Mouse (Mus musculus) intestine, embryonic 16.5 days (tissue): ENCODE data around the gene Gm20683. TPM values are rescaled to one million over a fixed set of nuclear protein-coding genes. Genes with fewer than 3 reads are reported as not detected.
"Not testable (repeated sequence)": the region's sequence is repeated elsewhere in the genome, so short reads cannot be mapped to it uniquely, and the experiment has no call there.

Source experiments
- ATAC-seq: fragments of 200-750 bp; cut with Nextera tagmentation; 2 replicates; pipeline ENCODE4 v1.8.0; 2017; ENCODE audit warnings: moderate TSS enrichment, moderate library complexity
- H3K27ac ChIP-seq: fragments of 300-500 bp; sonication (generic); 2 replicates; pipeline ENCODE4 v1.5.1; 2014; ENCODE audit warnings: mild to moderate bottlenecking, low read length
- H3K27me3 ChIP-seq: fragments of 300-500 bp; sonication (generic); replicated peaks from 2 replicates; pipeline ENCODE4 v1.6.1; 2014; ENCODE audit warnings: low read length, control low read depth, mixed read lengths; ENCODE audit not compliant: control insufficient read depth, insufficient read depth
- H3K36me3 ChIP-seq: fragments of 300-500 bp; sonication (generic); 2 replicates; pipeline ENCODE4 v1.6.1; 2014; ENCODE audit warnings: low read length, control low read depth; ENCODE audit not compliant: control insufficient read depth, insufficient read depth
- H3K4me1 ChIP-seq: fragments of 300-500 bp; sonication (generic); 2 replicates; pipeline ENCODE4 v1.6.1; 2014; ENCODE audit warnings: low read length, control low read depth, mixed read lengths; ENCODE audit not compliant: control insufficient read depth, insufficient read depth
- H3K4me2 ChIP-seq: fragments of 300-500 bp; sonication (generic); 2 replicates; pipeline ENCODE4 v1.6.1; 2014; ENCODE audit warnings: low read depth, low read length, control low read depth
- H3K4me3 ChIP-seq: fragments of 300-500 bp; sonication (generic); 2 replicates; pipeline ENCODE4 v1.5.1; 2014; ENCODE audit warnings: mild to moderate bottlenecking, low read length
- H3K9ac ChIP-seq: fragments of 300-500 bp; sonication (generic); 2 replicates; pipeline ENCODE4 v1.6.1; 2014; ENCODE audit warnings: low read depth, low read length
- H3K9me3 ChIP-seq: fragments of 300-500 bp; sonication (generic); 2 replicates; pipeline ENCODE4 v1.6.1; 2016; ENCODE audit warnings: low read length, control low read depth; ENCODE audit not compliant: control insufficient read depth
- WGBS: fragments of 180-500 bp; shearing (Covaris S2); extraction: QIAGEN DNeasy Blood & Tissue Kit; methylation state at CpG from one replicate; pipeline ENCODE4 v1.1.7; 2014; 5-methylcytosine and 5-hydroxymethylcytosine counted together
- polyA plus RNA-seq: library from polyadenylated mRNA; unstranded; fragments of >200 nt; fragmentation: Nextera tagmentation; extraction: Ambion mirVana; gene quantifications from 2 replicates; pipeline ENCODE4 v1.2.1, GENCODE M21; 2015

The Gm20683 gene
- polyA plus RNA-seq, 1 experiment from 2014 or later, result 2.3 TPM

GRCm38 (mm10) chr17:25809606-25810340 lies 31.8 kb downstream of the Gm20683 start:
- ATAC-seq, result peak; percentile 19; the same call in 1 of the 2 replicates
- no peak overlapping the region for H3K27ac ChIP-seq

GRCm38 (mm10) chr17:25808789-25809605 lies 32.6 kb downstream of the Gm20683 start, which contains the start of gene Fbxl16:
Fbxl16 (plus strand) TSS chr17:25809085.
- Histone ChIP-seq H3K9ac (peak within 1 kb of the TSS; percentile 64), H3K4me1 (peaks cover 11% of the 10 kb centered on the region), H3K27ac (no peak within 1 kb of the TSS; the same call in 1 of the 2 replicates), H3K27me3 (peaks cover 22% of the 10 kb centered on the region), H3K9me3 (no peaks in the 10 kb centered on the region), H3K36me3 (no peaks in the 10 kb centered on the region), H3K4me3 (peak within 1 kb of the TSS; percentile 71), H3K4me2 (peak within 1 kb of the TSS; percentile 96)
- under 1% methylated on average over 97 of the region's 100 CpGs for WGBS
- peak; percentile 83 for ATAC-seq

More at GRCm38 (mm10) chr17:25809606-25810340, 31.8 kb downstream of the Gm20683 start:
- peaks cover 11% of the 10 kb centered on the region for H3K4me1 ChIP-seq
- peak overlapping the region; percentile 96 for H3K4me2 ChIP-seq
- H3K36me3 ChIP-seq, result no peaks in the 10 kb centered on the region
- H3K9me3 ChIP-seq, result no peaks in the 10 kb centered on the region
- H3K27me3 ChIP-seq, result peaks cover 22% of the 10 kb centered on the region
- H3K4me3 ChIP-seq, result peak overlapping the region; percentile 71
- peak overlapping the region; percentile 64 for H3K9ac ChIP-seq
- WGBS, result 13% methylated on average over 25 of the region's 25 CpGs

GRCm38 (mm10) chr17:25808028-25808427 lies 33.5 kb downstream of the Gm20683 start:
- no peaks in the 10 kb centered on the region for H3K36me3 ChIP-seq
- peak overlapping the region; percentile 71; the same call in 1 of the 2 replicates for H3K4me3 ChIP-seq
- ATAC-seq, result no peak
- no peak overlapping the region for H3K27ac ChIP-seq
- H3K4me2 ChIP-seq, result no peak overlapping the region
- WGBS, result 44% methylated on average over 5 of the region's 5 CpGs
- peaks cover 8% of the 10 kb centered on the region for H3K4me1 ChIP-seq
- H3K9ac ChIP-seq, result 0 out of 2 replicates have a peak overlapping the region, but pooled peaks have one; percentile 64
- H3K9me3 ChIP-seq, result no peaks in the 10 kb centered on the region
- peaks cover 22% of the 10 kb centered on the region for H3K27me3 ChIP-seq

GRCm38 (mm10) chr17:25807452-25807851 lies 34.1 kb downstream of the Gm20683 start:
- not testable (repeated sequence) for ATAC-seq, H3K4me1 ChIP-seq, H3K27ac ChIP-seq, H3K36me3 ChIP-seq, H3K9ac ChIP-seq, H3K4me2 ChIP-seq, H3K9me3 ChIP-seq, H3K4me3 ChIP-seq
- peaks cover 22% of the 10 kb centered on the region for H3K27me3 ChIP-seq
- 45% methylated on average over 2 of the region's 2 CpGs for WGBS

GRCm38 (mm10) chr17:25806507-25806906 lies 35.1 kb downstream of the Gm20683 start:
- peak; percentile 59; the same call in 1 of the 2 replicates for ATAC-seq
- Histone ChIP-seq H3K4me2 (no peak overlapping the region), H3K9ac (no peak overlapping the region), H3K36me3 (no peaks in the 10 kb centered on the region), H3K4me3 (no peak overlapping the region), H3K27me3 (peaks cover 20% of the 10 kb centered on the region), H3K27ac (no peak overlapping the region), H3K9me3 (no peaks in the 10 kb centered on the region), H3K4me1 (peaks cover 8% of the 10 kb centered on the region)
- WGBS, result 68% methylated on average over 4 of the region's 4 CpGs

- WGBS, result 11% methylated on average over 10 of the region's 10 CpGs
- Histone ChIP-seq H3K27me3 (no peaks in the 10 kb centered on the region), H3K9me3 (no peaks in the 10 kb centered on the region), H3K4me3 (no peak overlapping the region), H3K9ac (no peak overlapping the region), H3K4me1 (no peaks in the 10 kb centered on the region), H3K27ac (no peak overlapping the region), H3K36me3 (no peaks in the 10 kb centered on the region), H3K4me2 (no peak overlapping the region)
- ATAC-seq, result peak; percentile 45
Measured at GRCm38 (mm10) chr17:25802825-25803517, 38.6 kb downstream of the Gm20683 start.

- H3K36me3 ChIP-seq, result no peaks in the 10 kb centered on the region
- no peak overlapping the region for H3K27ac ChIP-seq
- no peaks in the 10 kb centered on the region for H3K27me3 ChIP-seq
- no peak overlapping the region for H3K4me2 ChIP-seq
- WGBS, result 8% methylated on average over 6 of the region's 6 CpGs
- H3K4me1 ChIP-seq, result peaks cover 10% of the 10 kb centered on the region; the same call in 1 of the 2 replicates
- H3K9ac ChIP-seq, result no peak overlapping the region
- ATAC-seq, result peak; percentile 32; the same call in 1 of the 2 replicates
- H3K4me3 ChIP-seq, result no peak overlapping the region
- no peaks in the 10 kb centered on the region for H3K9me3 ChIP-seq
Measured at GRCm38 (mm10) chr17:25801029-25801428, 40.5 kb downstream of the Gm20683 start.

GRCm38 (mm10) chr17:25796951-25797369 lies 44.6 kb downstream of the Gm20683 start, which contains the start of gene Metrn:
Metrn (minus strand) TSS chr17:25797136.
- WGBS, result under 1% methylated on average over 35 of the region's 35 CpGs
- peak; percentile 77 for ATAC-seq
- peak within 1 kb of the TSS; percentile 97 for H3K4me2 ChIP-seq

More at GRCm38 (mm10) chr17:25796951-25797369, 44.6 kb downstream of the Gm20683 start, which contains the start of gene Metrn:
- H3K9ac ChIP-seq, result peak within 1 kb of the TSS; percentile 75
- H3K4me3 ChIP-seq, result peak within 1 kb of the TSS; percentile 83
- H3K27ac ChIP-seq, result peak within 1 kb of the TSS; percentile 6
- H3K36me3 ChIP-seq, result 0 out of 2 replicates have a peak, but pooled peaks cover 2% of the 10 kb centered on the region
- H3K27me3 ChIP-seq, result no peaks in the 10 kb centered on the region
- no peaks in the 10 kb centered on the region for H3K9me3 ChIP-seq
- H3K4me1 ChIP-seq, result peaks cover 29% of the 10 kb centered on the region
